Mouse (Mus musculus) liver, embryonic 16.5 days (tissue): ENCODE data around the gene Tomm20. TPM values are rescaled to one million over a fixed set of nuclear protein-coding genes. Genes with fewer than 3 reads are reported as not detected.
"Not testable (repeated sequence)": the region's sequence is repeated elsewhere in the genome, so short reads cannot be mapped to it uniquely, and the experiment has no call there.

Source experiments
- ATAC-seq: fragments of 200-750 bp; cut with Nextera tagmentation; 2 replicates; pipeline ENCODE4 v1.8.0; 2017; ENCODE audit warnings: low read depth, mild to moderate bottlenecking, moderate number of reproducible peaks, moderate library complexity
- H3K27ac ChIP-seq: fragments of 300-500 bp; sonication (generic); 2 replicates; pipeline ENCODE4 v1.5.1; 2014; ENCODE audit warnings: mild to moderate bottlenecking, low read length
- H3K27me3 ChIP-seq: fragments of 300-500 bp; sonication (generic); 2 replicates; pipeline ENCODE4 v1.6.1; 2014; ENCODE audit warnings: low read depth, low read length, mixed read lengths; ENCODE audit not compliant: control insufficient read depth, insufficient read depth
- H3K36me3 ChIP-seq: fragments of 300-500 bp; sonication (generic); 2 replicates; pipeline ENCODE4 v1.6.1; 2014; ENCODE audit warnings: mild to moderate bottlenecking; ENCODE audit not compliant: control insufficient read depth, insufficient read depth
- H3K4me1 ChIP-seq: fragments of 300-500 bp; sonication (generic); 2 replicates; pipeline ENCODE4 v1.6.1; 2014; ENCODE audit warnings: low read depth, low read length, mixed read lengths; ENCODE audit not compliant: control insufficient read depth
- H3K4me2 ChIP-seq: fragments of 300-500 bp; sonication (generic); 2 replicates; pipeline ENCODE4 v1.6.1; 2014; ENCODE audit warnings: low read depth, low read length, mixed read lengths
- H3K4me3 ChIP-seq: fragments of 300-500 bp; sonication (generic); 2 replicates; pipeline ENCODE4 v1.5.1; 2014; ENCODE audit warnings: low read depth, mild to moderate bottlenecking, low read length
- H3K9ac ChIP-seq: fragments of 300-500 bp; sonication (generic); 2 replicates; pipeline ENCODE4 v1.6.1; 2014; ENCODE audit warnings: low read depth, low read length
- H3K9me3 ChIP-seq: fragments of 300-500 bp; sonication (generic); replicated peaks from 2 replicates; pipeline ENCODE4 v1.6.1; 2016; ENCODE audit warnings: low read length; ENCODE audit not compliant: control insufficient read depth
- WGBS: fragments of 180-500 bp; shearing (Covaris S2); extraction: QIAGEN DNeasy Blood & Tissue Kit; methylation state at CpG from one replicate; pipeline ENCODE4 v1.1.7; 2014; ENCODE audit not compliant: insufficient replicate concordance; 5-methylcytosine and 5-hydroxymethylcytosine counted together
- polyA plus RNA-seq: library from polyadenylated mRNA; unstranded; fragments of >200 nt; fragmentation: Nextera tagmentation; extraction: Ambion mirVana; gene quantifications from 2 replicates; pipeline ENCODE4 v1.2.1, GENCODE M21; 2015

Gene Tomm20
- polyA plus RNA-seq, 1 experiment from 2014 or later = 85.0 TPM

DNA sequence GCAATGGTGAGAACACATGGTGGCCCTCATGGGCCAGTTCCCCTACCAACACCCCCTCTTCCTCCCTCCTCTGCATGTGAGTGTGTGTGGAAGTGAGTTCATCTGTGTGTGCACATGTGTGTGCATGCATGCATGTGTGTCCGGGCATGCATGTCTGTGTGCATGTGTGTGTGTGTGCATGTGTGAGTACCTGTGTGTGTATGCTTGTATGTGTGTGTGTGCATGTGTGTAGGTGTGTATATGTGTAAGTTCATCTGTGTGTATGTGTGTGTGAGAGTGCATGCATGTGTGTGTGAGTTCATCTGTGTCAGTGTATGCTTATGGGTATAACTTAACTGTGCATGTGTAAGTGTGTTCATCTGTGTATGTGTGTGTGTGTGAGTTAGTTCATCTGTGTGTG lies 27.3 kb downstream of the Tomm20 start:
- Histone ChIP-seq H3K9me3 (no peaks in the 10 kb centered on the region), H3K27ac (no peak overlapping the region), H3K9ac (no peak overlapping the region), H3K27me3 (no peaks in the 10 kb centered on the region), H3K4me3 (no peak overlapping the region), H3K36me3 (no peaks in the 10 kb centered on the region), H3K4me1 (no peaks in the 10 kb centered on the region; the same call in 1 of the 2 replicates), H3K4me2 (no peak overlapping the region)
- ATAC-seq = no peak
- 56% methylated on average over 1 of the region's 1 CpGs for WGBS

DNA sequence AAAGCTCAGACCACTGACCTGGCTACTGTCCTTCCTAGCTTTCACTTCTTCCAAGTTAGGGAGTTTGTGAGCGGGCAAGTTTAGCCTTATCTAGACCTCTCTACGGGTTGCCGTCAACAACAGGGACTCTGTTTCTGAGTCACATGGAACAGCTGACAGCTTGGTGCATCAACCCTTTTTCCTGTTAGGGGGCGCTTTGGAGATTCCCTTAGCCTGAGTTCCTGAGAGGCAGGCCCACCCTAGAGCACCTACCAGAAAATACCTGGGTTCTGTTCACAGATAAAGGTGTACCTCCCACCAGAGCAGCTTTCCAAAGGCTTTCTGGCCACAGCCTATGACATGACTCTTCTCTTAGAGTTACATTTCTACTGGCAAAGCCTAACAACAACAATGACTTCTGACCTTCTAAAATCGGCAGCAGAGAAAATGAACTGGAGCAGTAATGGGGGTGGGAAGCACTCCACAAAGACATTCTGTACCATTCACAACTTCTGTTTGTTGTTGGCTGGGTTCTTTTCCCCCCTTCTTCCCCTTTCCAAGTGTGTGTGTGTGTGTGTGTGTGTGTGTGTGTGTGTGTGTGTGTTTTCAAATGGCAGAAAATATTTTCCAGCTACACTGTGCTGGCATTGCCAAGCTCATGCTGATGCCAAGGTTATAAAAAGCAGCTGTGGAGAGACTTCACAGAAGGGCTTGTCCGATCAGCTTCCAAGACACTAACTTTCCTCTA lies 28.3 kb downstream of the Tomm20 start:
- Histone ChIP-seq H3K9me3 (no peaks in the 10 kb centered on the region), H3K9ac (no peak overlapping the region), H3K36me3 (no peaks in the 10 kb centered on the region), H3K4me2 (no peak overlapping the region), H3K27me3 (no peaks in the 10 kb centered on the region), H3K27ac (no peak overlapping the region), H3K4me3 (no peak overlapping the region), H3K4me1 (no peaks in the 10 kb centered on the region; the same call in 1 of the 2 replicates)
- 41% methylated on average over 6 of the region's 6 CpGs for WGBS
- no peak for ATAC-seq

DNA sequence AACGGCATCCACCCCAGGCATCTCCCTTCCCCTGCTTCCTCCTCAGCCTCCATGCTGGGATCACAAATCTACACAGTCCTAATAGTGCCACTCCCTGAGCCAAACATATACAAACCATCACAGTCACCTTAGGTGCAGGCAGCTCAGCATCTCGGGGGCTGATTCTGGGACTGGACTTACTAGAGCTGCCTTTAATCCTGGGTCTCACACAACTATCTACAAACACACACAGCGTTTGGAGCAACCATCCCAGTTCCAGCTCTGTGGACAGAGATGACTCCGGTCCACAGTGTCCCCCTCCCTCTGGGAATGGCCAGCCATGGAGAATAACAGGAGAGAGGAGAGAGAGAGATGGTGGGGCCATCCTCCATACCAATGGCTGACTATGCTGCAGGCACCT lies 29.0 kb downstream of the Tomm20 start:
- no peaks in the 10 kb centered on the region; the same call in 1 of the 2 replicates for H3K4me1 ChIP-seq
- H3K36me3 ChIP-seq = no peaks in the 10 kb centered on the region
- H3K4me3 ChIP-seq = no peak overlapping the region
- no peak for ATAC-seq
- no peak overlapping the region for H3K27ac ChIP-seq
- H3K9me3 ChIP-seq = no peaks in the 10 kb centered on the region
- no peaks in the 10 kb centered on the region for H3K27me3 ChIP-seq
- 64% methylated on average over 4 of the region's 4 CpGs for WGBS
- H3K4me2 ChIP-seq = no peak overlapping the region
- no peak overlapping the region for H3K9ac ChIP-seq

DNA sequence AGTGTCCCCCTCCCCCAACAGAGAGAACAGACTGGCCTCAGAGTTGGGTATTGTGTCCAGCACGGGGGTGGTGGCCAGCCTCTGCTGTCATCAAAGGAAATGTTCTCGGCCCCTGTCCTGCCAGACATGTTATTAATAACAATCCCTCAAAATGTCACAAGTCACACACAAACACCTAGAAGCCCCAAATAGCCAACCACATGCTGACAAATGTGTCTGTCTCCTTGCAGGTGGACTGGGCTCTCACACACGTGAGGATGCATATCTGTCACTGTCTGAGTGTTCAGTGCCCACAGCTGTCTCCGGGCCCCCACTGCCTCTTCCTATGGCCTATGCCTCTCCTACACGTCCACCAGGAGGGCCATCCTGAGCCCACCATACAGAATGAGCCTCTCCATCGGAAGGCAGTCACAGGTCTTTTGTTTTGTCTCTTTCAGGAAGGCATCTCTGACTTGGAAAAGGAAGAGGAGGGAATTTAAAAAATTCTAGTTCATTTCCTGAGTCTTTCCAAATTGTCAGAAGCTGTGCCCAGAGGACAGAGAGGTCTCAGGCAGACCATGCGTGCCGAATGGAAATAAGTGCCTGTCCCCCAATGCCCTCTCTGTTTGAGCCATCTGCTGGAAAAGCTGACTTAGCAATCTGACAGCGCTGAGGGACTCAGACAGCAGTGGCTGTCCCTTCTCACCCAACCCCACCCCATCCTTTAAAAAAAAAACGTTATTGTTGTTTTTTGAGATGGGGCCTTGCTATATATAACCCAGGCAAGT lies 30.9 kb downstream of the Tomm20 start:
- Histone ChIP-seq H3K36me3 (no peaks in the 10 kb centered on the region), H3K9ac (no peak overlapping the region), H3K4me2 (no peak overlapping the region), H3K27ac (no peak overlapping the region), H3K4me3 (no peak overlapping the region), H3K4me1 (no peaks in the 10 kb centered on the region), H3K27me3 (no peaks in the 10 kb centered on the region), H3K9me3 (no peaks in the 10 kb centered on the region)
- ATAC-seq = no peak
- 42% methylated on average over 10 of the region's 10 CpGs for WGBS

DNA sequence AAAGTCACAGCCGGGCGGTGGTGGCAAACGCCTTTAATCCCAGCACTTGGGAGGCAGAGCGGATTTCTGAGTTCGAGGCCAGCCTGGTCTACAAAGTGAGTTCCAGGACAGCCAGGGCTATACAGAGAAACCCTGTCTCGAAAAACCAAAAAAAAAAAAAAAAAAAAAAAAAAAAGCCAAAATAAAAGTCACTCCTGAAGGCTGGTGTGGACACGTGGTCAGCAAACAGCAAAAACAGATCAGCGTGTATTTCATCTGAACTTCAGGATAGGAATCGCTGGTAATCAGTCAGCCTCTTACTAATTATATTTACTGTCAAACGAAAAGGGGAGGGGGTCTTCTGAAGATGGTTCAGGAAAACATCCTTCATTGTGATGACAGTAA lies 31.5 kb downstream of the Tomm20 start:
- H3K4me3 ChIP-seq, H3K27ac ChIP-seq, ATAC-seq, H3K4me2 ChIP-seq, H3K4me1 ChIP-seq, H3K36me3 ChIP-seq, H3K27me3 ChIP-seq, H3K9ac ChIP-seq, H3K9me3 ChIP-seq: not testable (repeated sequence)
- 56% methylated on average over 10 of the region's 10 CpGs for WGBS

DNA sequence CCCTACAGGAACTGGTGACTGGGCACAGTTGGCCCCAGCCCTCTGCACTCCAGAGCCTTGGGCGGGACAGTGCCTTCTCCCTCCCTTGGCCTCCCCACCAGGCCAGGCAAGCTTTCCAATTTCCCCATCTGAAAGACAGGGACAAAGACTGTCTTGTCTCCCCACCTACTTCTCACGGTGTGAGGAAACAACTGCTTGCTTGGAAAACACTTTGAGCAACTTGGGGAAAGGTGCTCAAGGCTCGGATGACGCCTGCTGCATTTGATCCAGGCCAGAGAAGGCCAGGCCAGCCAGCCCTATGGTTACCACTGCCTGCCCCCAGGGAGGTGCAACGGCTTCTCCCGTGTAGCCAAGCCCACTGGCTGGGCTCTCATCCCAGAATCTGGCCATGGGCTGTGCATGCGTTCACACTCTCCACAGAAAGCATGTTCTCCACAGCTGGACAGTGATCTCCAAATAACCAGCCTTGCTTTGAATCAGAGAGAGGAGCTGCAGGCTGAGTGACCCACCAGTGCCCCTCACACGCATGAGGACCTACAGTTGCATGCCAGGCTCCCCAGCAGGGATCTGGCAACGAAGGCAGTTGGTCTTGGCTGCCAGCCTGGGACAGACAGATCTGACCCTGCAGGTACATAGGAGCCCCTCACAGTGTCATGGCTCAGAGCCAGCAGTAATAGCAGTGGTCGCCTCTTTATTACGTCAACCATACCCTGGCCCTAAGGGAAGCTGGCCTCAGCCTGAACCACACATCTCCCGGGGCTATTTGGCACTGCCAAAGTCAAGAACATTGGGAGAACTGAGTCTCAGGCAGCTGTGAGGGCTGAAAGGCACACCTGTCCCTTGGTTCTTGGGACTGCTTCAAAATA lies 32.2 kb downstream of the Tomm20 start:
- ATAC-seq = no peak
- 66% methylated on average over 12 of the region's 12 CpGs for WGBS
- H3K4me2 ChIP-seq = no peak overlapping the region

DNA sequence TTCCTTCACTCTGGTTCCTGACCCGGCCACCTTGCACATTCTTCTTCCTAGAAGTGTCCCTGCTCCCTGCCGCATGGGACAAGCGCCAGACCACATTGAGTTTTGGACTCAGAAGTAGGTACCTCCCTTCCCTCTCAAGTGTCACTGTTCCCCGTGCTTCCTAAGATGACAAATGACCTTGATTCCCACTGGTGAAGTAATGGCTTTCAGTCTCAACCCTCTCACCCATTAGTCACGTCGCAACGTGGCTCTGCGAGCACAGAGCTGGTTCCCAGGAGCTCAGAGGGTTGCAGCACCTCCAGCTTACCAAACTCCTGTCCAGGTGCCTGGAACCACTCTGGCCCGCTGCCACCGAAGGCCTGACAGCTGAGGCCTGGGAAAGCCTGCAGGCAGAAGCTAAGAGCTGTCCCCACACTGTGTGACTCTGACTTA lies 36.3 kb downstream of the Tomm20 start:
- no peak for ATAC-seq
- Histone ChIP-seq H3K9me3 (no peaks in the 10 kb centered on the region), H3K9ac (no peak overlapping the region), H3K27ac (no peak overlapping the region), H3K4me2 (no peak overlapping the region), H3K4me1 (peaks cover 4% of the 10 kb centered on the region), H3K36me3 (no peaks in the 10 kb centered on the region), H3K27me3 (no peaks in the 10 kb centered on the region), H3K4me3 (no peak overlapping the region)
- WGBS = 61% methylated on average over 10 of the region's 10 CpGs

More for the DNA sequence above, 32.2 kb downstream of the Tomm20 start:
- H3K4me3 ChIP-seq = no peak overlapping the region
- H3K9me3 ChIP-seq = no peaks in the 10 kb centered on the region
- peaks cover 2% of the 10 kb centered on the region; the same call in 1 of the 2 replicates for H3K4me1 ChIP-seq
- H3K36me3 ChIP-seq = no peaks in the 10 kb centered on the region
- no peak overlapping the region for H3K27ac ChIP-seq
- no peak overlapping the region for H3K9ac ChIP-seq
- no peaks in the 10 kb centered on the region for H3K27me3 ChIP-seq

DNA sequence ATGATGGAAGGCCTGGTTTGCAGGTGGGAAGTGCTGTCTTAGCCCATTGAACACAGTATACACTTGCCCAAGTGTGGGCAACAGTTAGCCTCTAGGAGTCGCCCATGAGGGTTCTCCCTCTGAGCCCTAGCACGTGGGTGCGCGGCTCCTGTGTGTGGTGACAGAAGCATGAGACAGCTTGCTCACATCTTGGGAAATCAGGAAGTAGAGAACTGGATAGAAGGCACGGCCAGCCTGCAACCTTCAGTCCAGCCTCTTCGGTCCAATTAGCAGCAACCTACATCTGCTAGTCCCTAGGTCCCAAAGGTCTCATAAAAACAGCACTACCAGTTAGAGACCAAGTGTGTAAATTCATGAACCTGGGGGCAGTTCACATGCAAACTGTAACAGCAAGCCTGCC lies 36.8 kb downstream of the Tomm20 start:
- peak; percentile 31 for ATAC-seq
- no peaks in the 10 kb centered on the region for H3K9me3 ChIP-seq
- no peak overlapping the region for H3K4me3 ChIP-seq
- peaks cover 7% of the 10 kb centered on the region for H3K4me1 ChIP-seq
- no peak overlapping the region for H3K4me2 ChIP-seq
- no peak overlapping the region for H3K9ac ChIP-seq
- WGBS = 32% methylated on average over 6 of the region's 6 CpGs
- H3K27me3 ChIP-seq = no peaks in the 10 kb centered on the region
- H3K27ac ChIP-seq = no peak overlapping the region
- no peaks in the 10 kb centered on the region for H3K36me3 ChIP-seq
